Mouse (Mus musculus): ENCODE results near the gene Pigc.

Gene Pigc

DNA sequence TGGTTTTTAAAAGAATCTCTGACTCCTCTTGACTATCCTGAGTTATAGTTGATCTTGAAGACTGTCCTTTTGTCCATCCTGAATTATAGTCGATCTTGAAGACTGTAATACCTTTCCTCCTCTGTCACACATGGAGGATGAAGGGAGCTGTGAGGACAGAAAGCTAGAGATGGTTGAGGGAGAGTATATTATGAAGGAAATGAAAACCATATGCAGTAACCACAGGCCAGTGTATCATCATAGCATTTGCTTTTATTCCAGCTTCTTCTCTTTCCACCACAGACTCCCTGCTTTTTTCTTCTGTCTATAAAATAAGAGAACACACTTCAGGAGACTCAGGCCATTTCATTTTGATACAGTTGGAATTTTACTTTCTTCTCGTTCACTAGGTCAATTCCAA lies 11.1 kb downstream of the Pigc start:
- H3K4me1 ChIP-seq (replicated peaks; ENCODE audit: low read depth, low read length): peaks cover 18% of the 10 kb centered on the region
- no peaks in the 10 kb centered on the region for H3K9me3 ChIP-seq (ENCODE audit: low read length)
- no peak for TF ChIP-seq CTCF (conservative IDR thresholded peaks at IDR 0.05; ENCODE audit: low read length)
- H3K4me3 ChIP-seq (replicated peaks; ENCODE audit: low read length): no peak overlapping the region
- no peaks in the 10 kb centered on the region for H3K36me3 ChIP-seq (ENCODE audit: insufficient read depth, low read length)
- peaks cover 3% of the 10 kb centered on the region for H3K27me3 ChIP-seq (ENCODE audit: insufficient read depth, low read length)

DNA sequence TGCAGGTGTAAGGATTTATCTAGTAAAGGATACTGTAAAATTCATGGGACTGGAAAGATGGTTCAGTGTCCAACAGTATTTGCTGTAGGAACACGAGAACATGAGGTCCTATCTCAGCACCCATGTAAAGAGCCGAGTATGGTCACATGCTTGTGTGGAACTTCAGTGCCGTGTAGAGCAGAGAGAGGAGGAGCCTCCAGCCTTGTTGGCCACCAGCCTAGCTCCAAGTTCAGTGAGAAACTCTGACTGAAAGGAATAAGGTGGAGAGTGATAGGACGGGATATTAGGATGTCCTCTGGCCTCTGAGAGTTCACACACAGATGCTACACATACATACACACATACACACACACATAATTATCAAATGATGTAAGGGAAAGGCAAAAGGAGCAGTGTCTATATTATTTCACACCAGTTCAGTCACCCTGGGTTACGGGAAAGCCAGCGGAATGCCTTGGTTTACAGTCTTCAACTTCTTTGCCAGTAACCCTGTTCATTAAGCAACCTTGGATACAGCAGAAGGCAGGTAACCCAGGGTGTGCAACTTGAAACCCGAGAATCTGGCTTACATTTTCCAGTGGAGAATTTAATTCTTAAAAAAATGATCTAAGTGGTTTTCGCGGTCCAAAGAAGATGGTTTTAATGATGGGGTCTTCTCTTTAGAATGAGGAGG lies 11.8 kb downstream of the Pigc start:
- Histone ChIP-seq H3K36me3 (ENCODE audit: insufficient read depth, low read length) (no peaks in the 10 kb centered on the region), H3K27me3 (ENCODE audit: insufficient read depth, low read length) (peaks cover 3% of the 10 kb centered on the region), H3K4me1 (replicated peaks; ENCODE audit: low read depth, low read length) (peaks cover 17% of the 10 kb centered on the region), H3K4me3 (replicated peaks; ENCODE audit: low read length) (no peak overlapping the region), H3K9me3 (ENCODE audit: low read length) (no peaks in the 10 kb centered on the region)
- TF ChIP-seq NANOG (IDR thresholded peaks at IDR 0.05; ENCODE audit: borderline replicate concordance, low read length) (no peak), CTCF (conservative IDR thresholded peaks at IDR 0.05; ENCODE audit: low read length) (no peak), POU5F1 (IDR thresholded peaks at IDR 0.05; ENCODE audit: borderline replicate concordance, low read length) (no peak)

DNA sequence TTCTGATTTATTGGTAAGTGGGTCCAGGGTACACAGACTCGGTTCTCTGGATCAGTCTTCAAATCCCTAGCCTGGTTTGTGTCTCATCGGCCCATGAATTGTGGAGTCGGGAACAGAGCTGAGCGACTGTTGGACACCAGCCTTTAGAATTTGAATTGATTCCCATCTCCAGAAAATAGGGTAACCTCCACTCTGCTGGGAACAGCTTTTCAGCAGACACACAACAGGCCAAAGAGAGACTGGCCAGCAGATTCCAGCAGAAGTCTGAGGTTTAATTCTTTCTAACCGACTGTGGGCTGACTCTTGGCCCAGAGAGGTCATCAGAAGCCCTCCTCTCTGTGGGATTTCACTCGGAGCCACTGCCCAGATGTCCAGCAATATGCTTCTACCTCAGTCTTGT lies 14.5 kb downstream of the Pigc start:
- H3K36me3 ChIP-seq (ENCODE audit: insufficient read depth, low read length): no peaks in the 10 kb centered on the region
- H3K4me3 ChIP-seq (replicated peaks; ENCODE audit: low read length): no peak overlapping the region
- no peak for TF ChIP-seq CTCF (conservative IDR thresholded peaks at IDR 0.05; ENCODE audit: low read length)
- TF ChIP-seq NANOG (IDR thresholded peaks at IDR 0.05; ENCODE audit: borderline replicate concordance, low read length): no peak
- TF ChIP-seq POU5F1 (IDR thresholded peaks at IDR 0.05; ENCODE audit: borderline replicate concordance, low read length): no peak
- H3K9me3 ChIP-seq (ENCODE audit: low read length): no peaks in the 10 kb centered on the region
- peaks cover 3% of the 10 kb centered on the region for H3K27me3 ChIP-seq (ENCODE audit: insufficient read depth, low read length)
- no peaks in the 10 kb centered on the region for H3K4me1 ChIP-seq (replicated peaks; ENCODE audit: low read depth, low read length)

DNA sequence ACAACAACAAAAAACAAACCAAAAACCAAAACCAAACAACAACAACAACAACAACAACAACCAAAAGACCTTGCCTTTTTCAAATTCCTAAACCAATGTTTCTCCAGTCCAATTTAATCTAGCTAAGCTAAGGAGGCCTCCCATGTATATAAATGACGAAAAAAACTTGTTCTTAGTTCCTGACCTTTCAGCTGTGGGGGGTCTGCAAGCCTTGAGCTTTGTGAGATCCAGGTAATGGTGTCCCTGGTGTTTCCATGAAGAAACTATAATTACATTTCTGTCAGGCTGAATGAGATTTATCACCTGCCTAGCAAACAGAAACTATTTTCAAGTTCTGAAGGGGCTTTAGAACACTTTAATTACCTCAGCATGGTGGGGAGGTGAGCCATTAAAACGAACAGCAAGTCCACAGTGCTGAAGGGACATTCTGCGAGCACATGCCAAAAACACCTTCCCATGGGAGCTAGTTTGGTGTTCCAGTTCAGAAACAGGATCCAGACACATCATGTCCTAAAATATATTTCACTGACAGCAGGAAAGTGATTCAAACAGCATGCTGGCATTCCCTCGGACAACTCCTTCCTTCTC lies 15.1 kb downstream of the Pigc start:
- TF ChIP-seq NANOG (IDR thresholded peaks at IDR 0.05; ENCODE audit: borderline replicate concordance, low read length) (no peak), POU5F1 (IDR thresholded peaks at IDR 0.05; ENCODE audit: borderline replicate concordance, low read length) (no peak), CTCF (conservative IDR thresholded peaks at IDR 0.05; ENCODE audit: low read length) (no peak)
- Histone ChIP-seq H3K36me3 (ENCODE audit: insufficient read depth, low read length) (no peaks in the 10 kb centered on the region), H3K9me3 (ENCODE audit: low read length) (no peaks in the 10 kb centered on the region), H3K4me1 (replicated peaks; ENCODE audit: low read depth, low read length) (no peaks in the 10 kb centered on the region), H3K4me3 (replicated peaks; ENCODE audit: low read length) (no peak overlapping the region), H3K27me3 (ENCODE audit: insufficient read depth, low read length) (no peaks in the 10 kb centered on the region)

DNA sequence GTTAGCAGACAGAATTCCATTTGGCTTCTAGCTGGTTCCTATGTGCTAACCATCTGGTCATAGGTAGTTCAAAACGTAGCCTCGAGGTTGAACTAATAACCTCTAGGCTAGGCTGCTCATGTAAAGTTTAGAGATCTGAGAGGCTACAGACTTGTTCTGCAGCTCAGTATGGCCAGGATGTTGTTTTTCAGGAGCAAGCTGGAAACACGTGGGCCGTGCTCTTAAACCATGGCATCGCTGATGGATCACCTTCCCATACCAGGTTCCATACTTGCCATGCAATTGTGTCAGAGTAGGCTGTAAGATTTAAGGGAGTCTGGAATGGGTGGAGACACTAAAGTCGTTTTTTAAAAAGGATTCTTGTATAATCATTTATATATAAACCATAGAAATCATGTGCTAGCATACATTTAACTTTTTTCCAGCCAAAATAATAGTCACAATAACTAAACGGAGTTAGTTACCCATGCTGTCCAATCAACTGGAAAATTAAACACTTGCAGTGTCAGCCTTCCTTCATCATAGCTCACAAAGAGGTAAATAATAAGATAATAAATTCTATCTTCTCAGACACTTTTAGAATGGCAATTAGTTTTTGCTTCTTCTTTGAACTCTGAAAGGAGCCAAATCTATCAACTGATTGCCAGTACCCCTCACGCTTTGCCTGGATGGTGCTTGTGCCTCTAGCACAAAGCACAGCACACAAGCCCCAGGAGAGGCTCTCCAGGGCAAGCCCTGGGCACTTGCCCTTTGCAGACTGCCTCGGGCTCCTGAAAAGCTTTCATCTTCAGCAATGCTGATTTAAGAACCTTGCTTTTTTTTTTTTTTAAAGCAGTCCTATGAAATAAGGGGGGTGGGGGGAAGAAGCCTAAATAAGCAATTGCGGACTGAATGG lies 21.9 kb downstream of the Pigc start:
- no peaks in the 10 kb centered on the region for H3K9me3 ChIP-seq (ENCODE audit: low read length)
- H3K4me1 ChIP-seq (replicated peaks; ENCODE audit: low read depth, low read length): no peaks in the 10 kb centered on the region
- no peaks in the 10 kb centered on the region for H3K36me3 ChIP-seq (ENCODE audit: insufficient read depth, low read length)
- no peak overlapping the region for H3K4me3 ChIP-seq (replicated peaks; ENCODE audit: low read length)
- H3K27me3 ChIP-seq (ENCODE audit: insufficient read depth, low read length): no peaks in the 10 kb centered on the region
- TF ChIP-seq CTCF (conservative IDR thresholded peaks at IDR 0.05; ENCODE audit: low read length) (no peak), POU5F1 (IDR thresholded peaks at IDR 0.05; ENCODE audit: borderline replicate concordance, low read length) (no peak), NANOG (IDR thresholded peaks at IDR 0.05; ENCODE audit: borderline replicate concordance, low read length) (no peak)

DNA sequence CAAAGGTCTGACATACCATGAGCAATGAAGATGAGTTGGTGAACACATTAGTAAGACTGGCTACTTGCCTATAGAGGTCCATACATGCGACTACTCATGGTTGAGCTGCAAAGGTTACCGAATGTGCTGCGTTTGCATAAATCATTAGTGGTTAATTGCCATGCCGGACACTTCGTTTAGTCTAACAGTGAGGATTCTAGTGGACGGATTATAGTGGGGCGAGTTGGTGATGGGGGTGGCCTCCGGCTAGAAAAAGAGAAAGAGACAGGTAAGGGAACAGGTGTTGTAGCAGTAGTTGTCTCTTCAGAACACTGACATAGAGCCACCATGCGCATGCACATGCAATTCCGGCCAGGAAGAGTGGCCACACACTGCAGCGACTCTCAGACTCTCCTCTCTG lies 22.9 kb downstream of the Pigc start:
- Histone ChIP-seq H3K4me3 (replicated peaks; ENCODE audit: low read length) (no peak overlapping the region), H3K4me1 (replicated peaks; ENCODE audit: low read depth, low read length) (no peaks in the 10 kb centered on the region), H3K36me3 (ENCODE audit: insufficient read depth, low read length) (no peaks in the 10 kb centered on the region), H3K27me3 (ENCODE audit: insufficient read depth, low read length) (no peaks in the 10 kb centered on the region), H3K9me3 (ENCODE audit: low read length) (no peaks in the 10 kb centered on the region)
- TF ChIP-seq NANOG (IDR thresholded peaks at IDR 0.05; ENCODE audit: borderline replicate concordance, low read length) (no peak), POU5F1 (IDR thresholded peaks at IDR 0.05; ENCODE audit: borderline replicate concordance, low read length) (no peak), CTCF (conservative IDR thresholded peaks at IDR 0.05; ENCODE audit: low read length) (no peak)

DNA sequence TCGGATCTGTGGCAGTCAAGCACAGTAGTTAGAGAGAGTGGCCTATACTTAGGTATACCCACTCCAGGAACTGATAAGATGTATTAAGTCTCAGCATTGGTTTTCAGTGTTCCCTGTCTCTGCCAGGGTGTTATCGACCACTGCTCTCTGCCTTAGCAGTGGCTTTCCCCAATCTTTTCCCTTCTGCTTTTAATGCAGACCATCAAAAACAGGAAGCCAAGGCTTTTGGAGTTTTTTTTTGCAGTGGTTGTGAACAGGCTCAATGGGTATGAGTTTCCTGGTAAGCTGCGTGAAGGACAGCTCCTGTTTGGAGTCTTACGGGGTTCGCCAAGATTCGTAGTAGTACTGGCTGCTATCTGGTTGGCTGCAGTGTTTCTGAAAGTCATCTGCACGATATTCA lies 23.4 kb downstream of the Pigc start:
- Histone ChIP-seq H3K4me3 (replicated peaks; ENCODE audit: low read length) (no peak overlapping the region), H3K36me3 (ENCODE audit: insufficient read depth, low read length) (no peaks in the 10 kb centered on the region), H3K4me1 (replicated peaks; ENCODE audit: low read depth, low read length) (no peaks in the 10 kb centered on the region), H3K9me3 (ENCODE audit: low read length) (no peaks in the 10 kb centered on the region), H3K27me3 (ENCODE audit: insufficient read depth, low read length) (no peaks in the 10 kb centered on the region)
- TF ChIP-seq NANOG (IDR thresholded peaks at IDR 0.05; ENCODE audit: borderline replicate concordance, low read length) (no peak), POU5F1 (IDR thresholded peaks at IDR 0.05; ENCODE audit: borderline replicate concordance, low read length) (no peak), CTCF (conservative IDR thresholded peaks at IDR 0.05; ENCODE audit: low read length) (no peak)

DNA sequence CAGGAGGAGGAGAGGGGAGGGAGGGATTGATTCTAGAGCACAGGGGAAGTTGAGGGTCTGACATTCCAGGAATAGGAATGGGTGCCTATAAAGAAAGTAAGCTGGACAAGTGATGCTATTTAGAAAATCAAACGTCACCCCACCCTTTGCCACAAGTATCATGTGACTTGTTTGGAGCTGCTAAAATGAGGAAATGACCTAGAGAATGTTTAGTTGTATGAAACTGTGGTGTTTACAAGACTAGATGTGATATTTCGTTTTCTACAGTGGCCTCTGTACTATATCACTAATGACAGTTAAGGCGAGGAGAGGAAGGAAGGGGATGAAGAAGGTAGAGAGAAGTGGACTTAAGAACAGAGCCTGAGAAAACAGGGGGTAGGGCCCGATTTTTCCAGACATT lies 29.8 kb downstream of the Pigc start:
- Histone ChIP-seq H3K4me3 (replicated peaks; ENCODE audit: low read length) (no peak overlapping the region), H3K36me3 (ENCODE audit: insufficient read depth, low read length) (no peaks in the 10 kb centered on the region), H3K9me3 (ENCODE audit: low read length) (no peaks in the 10 kb centered on the region), H3K27me3 (ENCODE audit: insufficient read depth, low read length) (0 out of 2 replicates have a peak, but pooled peaks cover 4% of the 10 kb centered on the region), H3K4me1 (replicated peaks; ENCODE audit: low read depth, low read length) (no peaks in the 10 kb centered on the region)
- TF ChIP-seq CTCF (conservative IDR thresholded peaks at IDR 0.05; ENCODE audit: low read length) (no peak), NANOG (IDR thresholded peaks at IDR 0.05; ENCODE audit: borderline replicate concordance, low read length) (no peak), POU5F1 (IDR thresholded peaks at IDR 0.05; ENCODE audit: borderline replicate concordance, low read length) (no peak)

All from E14TG2a.4 (cell line).